Mouse (Mus musculus): ENCODE measurements at regions not wholly inside any gene's neighbourhood (a gene's known extent, or its start where the extent isn't known, plus 50 kb on each side); places are given as distances from the start of the nearest gene placed in this dataset.
A peak's percentile ranks its signal among the peaks of the same experiment; 100 is the strongest.

- WGBS: 94% methylated on average over 16 of the region's 16 CpGs
- TF ChIP-seq POLR2A (IDR thresholded peaks at IDR 0.05; ENCODE audit: borderline replicate concordance, insufficient read depth, low read length) (no peak), CTCF (IDR thresholded peaks at IDR 0.05; ENCODE audit: borderline replicate concordance, insufficient read depth, low read depth, low read length) (no peak)
- Histone ChIP-seq H3K27ac (ENCODE audit: insufficient read depth, low read length) (no peak overlapping the region), H3K27me3 (ENCODE audit: control insufficient read depth, insufficient read depth, low read length) (no peaks in the 10 kb centered on the region), H3K4me3 (replicated peaks; ENCODE audit: insufficient read depth, low read depth, low read length) (no peak overlapping the region), H3K4me1 (ENCODE audit: control insufficient read depth, insufficient read depth, low read length) (no peaks in the 10 kb centered on the region; the same call in 1 of the 2 replicates)
- DNase-seq: no peak
Measured at GRCm38 (mm10) chr12:99643016-99643415, 79.6 kb upstream of the Foxn3 start.

- no peak overlapping the region for H3K4me3 ChIP-seq (replicated peaks; ENCODE audit: insufficient read depth, low read depth, low read length)
- H3K4me1 ChIP-seq (ENCODE audit: control insufficient read depth, insufficient read depth, low read length): no peaks in the 10 kb centered on the region; the same call in 1 of the 2 replicates
- 82% methylated on average over 7 of the region's 7 CpGs for WGBS
- TF ChIP-seq CTCF (IDR thresholded peaks at IDR 0.05; ENCODE audit: borderline replicate concordance, insufficient read depth, low read depth, low read length): no peak
- TF ChIP-seq POLR2A (IDR thresholded peaks at IDR 0.05; ENCODE audit: borderline replicate concordance, insufficient read depth, low read length): no peak
- no peaks in the 10 kb centered on the region for H3K27me3 ChIP-seq (ENCODE audit: control insufficient read depth, insufficient read depth, low read length)
- H3K27ac ChIP-seq (ENCODE audit: insufficient read depth, low read length): no peak overlapping the region
- DNase-seq: no peak
Measured at GRCm38 (mm10) chr12:99642131-99642895, 78.9 kb upstream of the Foxn3 start.

GRCm38 (mm10) chr12:99641278-99641677 lies 77.9 kb upstream of the Foxn3 start:
- H3K4me1 ChIP-seq (ENCODE audit: control insufficient read depth, insufficient read depth, low read length): no peaks in the 10 kb centered on the region; the same call in 1 of the 2 replicates
- H3K27ac ChIP-seq (ENCODE audit: insufficient read depth, low read length): no peak overlapping the region
- no peak for DNase-seq
- TF ChIP-seq POLR2A (IDR thresholded peaks at IDR 0.05; ENCODE audit: borderline replicate concordance, insufficient read depth, low read length) (no peak), CTCF (IDR thresholded peaks at IDR 0.05; ENCODE audit: borderline replicate concordance, insufficient read depth, low read depth, low read length) (no peak)
- no peaks in the 10 kb centered on the region for H3K27me3 ChIP-seq (ENCODE audit: control insufficient read depth, insufficient read depth, low read length)
- WGBS: 21% methylated on average over 9 of the region's 9 CpGs
- no peak overlapping the region for H3K4me3 ChIP-seq (replicated peaks; ENCODE audit: insufficient read depth, low read depth, low read length)

GRCm38 (mm10) chr12:99640214-99641151 lies 77.1 kb upstream of the Foxn3 start:
- peak overlapping the region; percentile 30 for H3K4me3 ChIP-seq (replicated peaks; ENCODE audit: insufficient read depth, low read depth, low read length)
- WGBS: 23% methylated on average over 18 of the region's 18 CpGs
- TF ChIP-seq CTCF (IDR thresholded peaks at IDR 0.05; ENCODE audit: borderline replicate concordance, insufficient read depth, low read depth, low read length) (no peak), POLR2A (IDR thresholded peaks at IDR 0.05; ENCODE audit: borderline replicate concordance, insufficient read depth, low read length) (no peak)
- no peak for DNase-seq
- no peaks in the 10 kb centered on the region; the same call in 1 of the 2 replicates for H3K4me1 ChIP-seq (ENCODE audit: control insufficient read depth, insufficient read depth, low read length)
- H3K27me3 ChIP-seq (ENCODE audit: control insufficient read depth, insufficient read depth, low read length): no peaks in the 10 kb centered on the region
- 0 out of 2 replicates have a peak overlapping the region, but pooled peaks have one; percentile 11 for H3K27ac ChIP-seq (ENCODE audit: insufficient read depth, low read length)

- peak in 1 of 2 experiments; percentile 44 for DNase-seq
- TF ChIP-seq POLR2A (IDR thresholded peaks at IDR 0.05; ENCODE audit: borderline replicate concordance, insufficient read depth, low read length): no peak
- no peak for TF ChIP-seq CTCF (IDR thresholded peaks at IDR 0.05; ENCODE audit: borderline replicate concordance, insufficient read depth, low read depth, low read length)
- H3K27ac ChIP-seq (ENCODE audit: insufficient read depth, low read length): 0 out of 2 replicates have a peak overlapping the region, but pooled peaks have one; percentile 11
- no peak overlapping the region for H3K4me3 ChIP-seq (replicated peaks; ENCODE audit: insufficient read depth, low read depth, low read length)
- no peaks in the 10 kb centered on the region; the same call in 1 of the 2 replicates for H3K4me1 ChIP-seq (ENCODE audit: control insufficient read depth, insufficient read depth, low read length)
- WGBS: 46% methylated on average over 8 of the region's 8 CpGs
- H3K27me3 ChIP-seq (ENCODE audit: control insufficient read depth, insufficient read depth, low read length): no peaks in the 10 kb centered on the region
Measured at GRCm38 (mm10) chr12:99639847-99640213, 76.4 kb upstream of the Foxn3 start.

GRCm38 (mm10) chr12:99639118-99639517 lies 75.7 kb upstream of the Foxn3 start:
- 85% methylated on average over 3 of the region's 3 CpGs for WGBS
- no peak for TF ChIP-seq POLR2A (IDR thresholded peaks at IDR 0.05; ENCODE audit: borderline replicate concordance, insufficient read depth, low read length)
- TF ChIP-seq CTCF (IDR thresholded peaks at IDR 0.05; ENCODE audit: borderline replicate concordance, insufficient read depth, low read depth, low read length): no peak
- no peak for DNase-seq
- Histone ChIP-seq H3K4me3 (replicated peaks; ENCODE audit: insufficient read depth, low read depth, low read length) (no peak overlapping the region), H3K4me1 (ENCODE audit: control insufficient read depth, insufficient read depth, low read length) (no peaks in the 10 kb centered on the region; the same call in 1 of the 2 replicates), H3K27me3 (ENCODE audit: control insufficient read depth, insufficient read depth, low read length) (no peaks in the 10 kb centered on the region), H3K27ac (ENCODE audit: insufficient read depth, low read length) (no peak overlapping the region)

- H3K27me3 ChIP-seq (ENCODE audit: control insufficient read depth, insufficient read depth, low read length): no peaks in the 10 kb centered on the region
- TF ChIP-seq CTCF (IDR thresholded peaks at IDR 0.05; ENCODE audit: borderline replicate concordance, insufficient read depth, low read depth, low read length) (no peak), POLR2A (IDR thresholded peaks at IDR 0.05; ENCODE audit: borderline replicate concordance, insufficient read depth, low read length) (no peak)
- WGBS: 93% methylated on average over 5 of the region's 5 CpGs
- no peak overlapping the region for H3K4me3 ChIP-seq (replicated peaks; ENCODE audit: insufficient read depth, low read depth, low read length)
- H3K4me1 ChIP-seq (ENCODE audit: control insufficient read depth, insufficient read depth, low read length): no peaks in the 10 kb centered on the region; the same call in 1 of the 2 replicates
- H3K27ac ChIP-seq (ENCODE audit: insufficient read depth, low read length): no peak overlapping the region
- DNase-seq: no peak
Measured at GRCm38 (mm10) chr12:99637986-99638385, 74.6 kb upstream of the Foxn3 start.
